Mouse (Mus musculus): ENCODE measurements around the gene Timp2.
A peak's percentile ranks its signal among the peaks of the same experiment; 100 is the strongest.

Timp2 gene

GRCm38 (mm10) chr11:118369657-118370056 is 14.1 kb upstream of the Timp2 start:
- no peak for DNase-seq (ENCODE audit: low read depth, low spot score)

- DNase-seq (ENCODE audit: low read depth, low spot score), result no peak
Observed at GRCm38 (mm10) chr11:118369251-118369650, 13.7 kb upstream of the Timp2 start.

- DNase-seq (ENCODE audit: low read depth, low spot score), result no peak
Observed at GRCm38 (mm10) chr11:118368330-118368729, 12.8 kb upstream of the Timp2 start.

GRCm38 (mm10) chr11:118366559-118366958 is 11.0 kb upstream of the Timp2 start:
- no peak for DNase-seq (ENCODE audit: low read depth, low spot score)

- DNase-seq (ENCODE audit: low read depth, low spot score), result no peak
Observed at GRCm38 (mm10) chr11:118366108-118366507, 10.6 kb upstream of the Timp2 start.

- peak; percentile 75 for DNase-seq (ENCODE audit: low read depth, low spot score)
Observed at GRCm38 (mm10) chr11:118365171-118365570, 9.6 kb upstream of the Timp2 start.

GRCm38 (mm10) chr11:118364021-118364420 is 8.5 kb upstream of the Timp2 start:
- no peak for DNase-seq (ENCODE audit: low read depth, low spot score)

- DNase-seq (ENCODE audit: low read depth, low spot score), result peak; percentile 52
Observed at GRCm38 (mm10) chr11:118362971-118363518, 7.5 kb upstream of the Timp2 start.

GRCm38 (mm10) chr11:118362501-118362900 is 7.0 kb upstream of the Timp2 start:
- no peak for DNase-seq (ENCODE audit: low read depth, low spot score)

- no peak for DNase-seq (ENCODE audit: low read depth, low spot score)
Observed at GRCm38 (mm10) chr11:118360907-118361341, 5.4 kb upstream of the Timp2 start.

GRCm38 (mm10) chr11:118360491-118360890 is 5.0 kb upstream of the Timp2 start:
- DNase-seq (ENCODE audit: low read depth, low spot score), result no peak

GRCm38 (mm10) chr11:118355205-118355604 is 335 bp downstream of the Timp2 start:
- peak; percentile 93 for DNase-seq (ENCODE audit: low read depth, low spot score)

GRCm38 (mm10) chr11:118354636-118355191 is 826 bp downstream of the Timp2 start:
- DNase-seq (ENCODE audit: low read depth, low spot score), result no peak

- no peak for DNase-seq (ENCODE audit: low read depth, low spot score)
Observed at GRCm38 (mm10) chr11:118349494-118349893, 6.0 kb downstream of the Timp2 start.

GRCm38 (mm10) chr11:118348877-118349276 is 6.7 kb downstream of the Timp2 start:
- no peak for DNase-seq (ENCODE audit: low read depth, low spot score)

- no peak for DNase-seq (ENCODE audit: low read depth, low spot score)
Observed at GRCm38 (mm10) chr11:118348419-118348818, 7.1 kb downstream of the Timp2 start.

- no peak for DNase-seq (ENCODE audit: low read depth, low spot score)
Observed at GRCm38 (mm10) chr11:118347911-118348310, 7.6 kb downstream of the Timp2 start.

GRCm38 (mm10) chr11:118347391-118347790 is 8.1 kb downstream of the Timp2 start:
- no peak for DNase-seq (ENCODE audit: low read depth, low spot score)

GRCm38 (mm10) chr11:118346395-118347096 is 9.0 kb downstream of the Timp2 start:
- peak; percentile 45 for DNase-seq (ENCODE audit: low read depth, low spot score)

- peak; percentile 53 for DNase-seq (ENCODE audit: low read depth, low spot score)
Observed at GRCm38 (mm10) chr11:118345693-118346092, 9.8 kb downstream of the Timp2 start.

GRCm38 (mm10) chr11:118343629-118344028 is 11.9 kb downstream of the Timp2 start:
- no peak for DNase-seq (ENCODE audit: low read depth, low spot score)

- DNase-seq (ENCODE audit: low read depth, low spot score), result peak; percentile 67
Observed at GRCm38 (mm10) chr11:118342400-118342981, 13.0 kb downstream of the Timp2 start, which contains the start of gene Cep295nl. Cep295nl (minus strand) TSS chr11:118342500.
